Mouse (Mus musculus): ENCODE results near the gene Dcun1d2. TPM values are rescaled to one million over a fixed set of nuclear protein-coding genes. Genes with fewer than 3 reads are reported as not detected.
"Not testable (repeated sequence)": the region's sequence is repeated elsewhere in the genome, so short reads cannot be mapped to it uniquely, and the experiment has no call there.

The Dcun1d2 gene
- 27.3 and 33.8 TPM in 2 replicates for total RNA-seq (2014; rRNA removed)
- 24.9 and 25.1 TPM in 2 replicates for polyA plus RNA-seq (2015; fragmentation: Nextera tagmentation; extraction: Ambion mirVana)

DNA sequence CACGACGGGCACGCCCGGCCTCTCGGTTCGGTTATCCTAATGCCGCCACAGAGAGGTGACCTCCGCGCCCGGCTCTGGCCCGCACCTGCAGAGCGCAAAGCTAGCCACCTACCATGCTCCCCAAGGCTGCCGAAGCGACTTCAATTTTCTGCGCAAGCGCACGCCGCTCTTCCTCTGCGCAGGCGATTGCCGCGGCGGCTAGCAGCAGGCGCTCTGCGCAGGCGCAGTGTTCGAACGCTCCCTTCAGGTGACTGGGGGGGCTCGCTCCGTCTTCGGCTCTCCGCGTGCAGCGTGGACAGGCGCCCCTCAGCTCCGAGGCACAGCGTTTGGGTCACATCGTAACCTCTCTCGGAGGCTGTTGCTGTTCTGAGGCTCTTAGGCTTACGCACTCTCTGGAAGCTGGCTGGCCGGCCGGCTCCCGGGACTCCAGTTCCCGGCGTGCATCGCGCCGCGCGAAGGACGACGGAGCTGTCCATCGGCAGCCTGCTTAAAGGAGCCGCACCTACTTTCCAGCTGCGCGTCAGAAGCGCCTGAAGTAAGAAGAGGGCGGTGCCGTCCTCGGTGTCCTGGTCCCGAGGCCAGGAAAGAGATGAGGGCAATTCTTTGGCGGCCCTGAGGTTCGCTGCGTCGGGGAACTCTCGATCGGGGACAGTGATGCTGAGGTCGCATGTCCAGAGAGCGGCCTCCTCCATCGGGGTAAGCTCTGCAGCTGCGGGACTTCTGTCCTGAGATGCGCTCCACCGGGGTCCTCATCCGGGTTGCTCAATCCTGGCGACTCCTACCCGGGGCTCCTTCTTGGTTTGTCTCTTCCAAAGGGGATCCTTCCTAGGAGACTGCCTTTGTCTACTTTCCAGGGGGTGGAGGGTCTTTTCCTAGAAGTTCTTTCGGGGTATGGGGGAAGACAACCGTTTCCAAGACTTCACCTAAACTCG lies at the start of gene Dcun1d2, which contains the start of gene Tmco3:
Gene Dcun1d2, minus strand, starts transcription at position 440 of the 932 bp plus-strand sequence.
Gene Tmco3, plus strand, starts transcription at position 499 of the 932 bp plus-strand sequence.
- under 1% methylated on average over 75 of the region's 79 CpGs for WGBS
- H3K4me2 ChIP-seq (ENCODE audit: low read depth, low read length), result peak within 1 kb of the TSS; percentile 97
- peak; percentile 94 for ATAC-seq

DNA sequence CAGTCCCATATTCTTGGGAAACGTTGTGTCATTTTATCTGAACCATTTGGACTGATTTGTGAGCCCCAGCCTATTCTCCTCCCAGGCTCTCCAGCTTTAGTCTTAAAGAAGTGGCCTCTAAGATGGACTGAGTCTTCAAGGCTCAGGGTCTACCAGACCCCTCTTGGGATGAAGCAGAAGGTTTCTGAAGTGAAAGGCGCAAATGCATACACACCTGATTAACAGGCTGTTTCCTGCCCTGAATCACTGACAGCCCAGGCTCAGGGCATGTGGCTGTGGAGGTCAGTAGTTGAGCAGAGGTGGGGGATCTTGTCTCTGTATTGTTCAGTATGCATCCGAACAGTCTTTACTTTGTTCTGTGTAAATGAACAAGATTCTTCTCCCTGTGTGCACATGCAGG lies 49.7 kb upstream of the Dcun1d2 start:
- H3K36me3 ChIP-seq (ENCODE audit: insufficient read depth, low read length), result peaks cover 14% of the 10 kb centered on the region; the same call in 1 of the 2 replicates

More for the DNA sequence above, at the start of gene Dcun1d2, which contains the start of gene Tmco3:
- TF ChIP-seq CTCF (IDR thresholded peaks at IDR 0.05; ENCODE audit: low read depth), result no peak
- H3K27ac ChIP-seq, result peak within 1 kb of the TSS; percentile 92
- peak within 1 kb of the TSS; percentile 74 for H3K9ac ChIP-seq (replicated peaks; ENCODE audit: low read length)
- H3K9me3 ChIP-seq (ENCODE audit: low read length), result no peaks in the 10 kb centered on the region
- peaks cover 8% of the 10 kb centered on the region; the same call in 1 of the 2 replicates for H3K36me3 ChIP-seq (ENCODE audit: insufficient read depth, low read length)
- H3K4me1 ChIP-seq (ENCODE audit: insufficient read depth, low read length), result peaks cover 15% of the 10 kb centered on the region
- peak within 1 kb of the TSS; percentile 72 for H3K4me3 ChIP-seq (ENCODE audit: low read length)
- no peaks in the 10 kb centered on the region for H3K27me3 ChIP-seq (ENCODE audit: insufficient read depth, low read length)
- DNase-seq (ENCODE audit: low spot score), result peak; percentile 99

DNA sequence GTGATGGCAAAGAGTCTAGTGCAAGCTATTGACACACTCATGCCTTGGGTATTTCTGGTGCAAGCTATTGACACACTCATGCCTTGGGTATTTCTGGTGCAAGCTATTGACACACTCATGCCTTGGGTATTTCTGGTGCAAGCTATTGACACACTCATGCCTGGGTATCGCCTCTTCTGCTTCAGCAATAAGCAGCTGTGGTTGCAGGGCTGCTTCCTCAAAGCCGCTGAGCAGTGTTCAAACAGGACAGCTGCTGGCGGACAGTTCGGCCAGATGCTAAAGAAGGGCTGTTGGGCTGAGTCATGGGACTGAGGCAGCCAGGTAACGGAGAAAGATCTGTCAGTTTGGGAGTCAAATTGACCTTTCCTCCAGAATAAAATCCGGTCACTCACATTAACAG lies 49.3 kb upstream of the Dcun1d2 start:
- ATAC-seq; H3K27ac ChIP-seq; H3K27me3 ChIP-seq (ENCODE audit: insufficient read depth, low read length); H3K9me3 ChIP-seq (ENCODE audit: low read length); DNase-seq (ENCODE audit: low spot score); H3K4me3 ChIP-seq (ENCODE audit: low read length); H3K4me1 ChIP-seq (ENCODE audit: insufficient read depth, low read length); H3K9ac ChIP-seq (replicated peaks; ENCODE audit: low read length); H3K4me2 ChIP-seq (ENCODE audit: low read depth, low read length): not testable (repeated sequence)
- H3K36me3 ChIP-seq (ENCODE audit: insufficient read depth, low read length), result peaks cover 12% of the 10 kb centered on the region; the same call in 1 of the 2 replicates
- 93% methylated on average over 6 of the region's 6 CpGs for WGBS

More for the DNA sequence above, 49.7 kb upstream of the Dcun1d2 start:
- WGBS, result 83% methylated on average over 3 of the region's 3 CpGs
- Histone ChIP-seq H3K27me3 (ENCODE audit: insufficient read depth, low read length) (no peaks in the 10 kb centered on the region), H3K4me3 (ENCODE audit: low read length) (no peak overlapping the region), H3K4me1 (ENCODE audit: insufficient read depth, low read length) (no peaks in the 10 kb centered on the region), H3K27ac (peak overlapping the region; percentile 83; the same call in 1 of the 2 replicates), H3K4me2 (ENCODE audit: low read depth, low read length) (peak overlapping the region; percentile 78), H3K9ac (replicated peaks; ENCODE audit: low read length) (no peak overlapping the region), H3K9me3 (ENCODE audit: low read length) (no peaks in the 10 kb centered on the region)
- no peak for TF ChIP-seq CTCF (IDR thresholded peaks at IDR 0.05; ENCODE audit: low read depth)
- ATAC-seq (no peak), DNase-seq (ENCODE audit: low spot score) (no peak)

DNA sequence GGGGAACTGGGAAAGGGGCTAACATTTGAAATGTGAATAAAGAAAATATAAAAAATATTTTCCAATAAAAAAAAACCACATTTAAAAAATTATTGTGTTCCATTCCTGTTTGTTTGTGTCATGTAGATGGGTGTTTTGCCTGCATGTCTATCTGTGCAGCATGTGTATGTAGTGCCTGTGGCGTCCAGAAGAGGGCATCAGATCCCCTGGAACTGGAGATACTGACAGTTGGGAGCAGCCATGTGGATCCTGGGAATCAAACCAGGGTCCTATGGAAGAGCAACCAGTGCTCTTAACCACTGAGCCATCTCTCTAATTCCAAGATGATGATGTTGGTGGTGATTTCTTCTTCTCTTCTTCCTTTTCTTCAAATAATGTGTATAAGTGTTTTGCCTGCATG lies 46.7 kb upstream of the Dcun1d2 start:
- Histone ChIP-seq H3K9me3 (ENCODE audit: low read length) (no peaks in the 10 kb centered on the region), H3K36me3 (ENCODE audit: insufficient read depth, low read length) (no peaks in the 10 kb centered on the region), H3K9ac (replicated peaks; ENCODE audit: low read length) (no peak overlapping the region), H3K27ac (no peak overlapping the region), H3K27me3 (ENCODE audit: insufficient read depth, low read length) (no peaks in the 10 kb centered on the region), H3K4me3 (ENCODE audit: low read length) (no peak overlapping the region), H3K4me1 (ENCODE audit: insufficient read depth, low read length) (no peaks in the 10 kb centered on the region), H3K4me2 (ENCODE audit: low read depth, low read length) (no peak overlapping the region)
- no peak for ATAC-seq
- TF ChIP-seq CTCF (IDR thresholded peaks at IDR 0.05; ENCODE audit: low read depth), result no peak; the same call in 1 of the 2 replicates
- no peak for DNase-seq (ENCODE audit: low spot score)
- WGBS, result 41% methylated on average over 1 of the region's 1 CpGs

DNA sequence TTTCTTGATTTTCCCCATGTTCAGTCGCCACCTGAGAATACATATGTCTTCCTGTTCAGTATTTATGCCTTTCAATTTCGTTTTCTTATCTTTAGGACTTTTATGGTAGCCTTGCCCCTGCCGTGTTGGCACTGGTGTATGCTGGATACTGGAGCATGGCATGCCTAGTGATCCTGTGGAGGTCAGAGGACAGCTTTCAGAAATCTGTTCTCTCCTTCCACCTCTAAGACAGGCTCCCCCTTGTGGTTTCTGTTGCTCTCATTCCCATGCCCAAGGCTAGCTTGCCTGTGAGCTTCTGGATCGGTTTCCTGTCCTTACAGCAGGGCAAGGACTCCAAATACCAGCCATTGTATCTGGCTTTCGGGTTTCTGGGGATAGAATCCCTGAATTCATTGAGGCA lies 38.7 kb upstream of the Dcun1d2 start:
- DNase-seq (ENCODE audit: low spot score) (peak; percentile 41), ATAC-seq (no peak)
- H3K9me3 ChIP-seq (ENCODE audit: low read length), result no peaks in the 10 kb centered on the region
- H3K4me2 ChIP-seq (ENCODE audit: low read depth, low read length), result no peak overlapping the region
- H3K27me3 ChIP-seq (ENCODE audit: insufficient read depth, low read length), result no peaks in the 10 kb centered on the region
- H3K9ac ChIP-seq (replicated peaks; ENCODE audit: low read length), result no peak overlapping the region
- H3K4me3 ChIP-seq (ENCODE audit: low read length), result no peak overlapping the region
- no peaks in the 10 kb centered on the region for H3K4me1 ChIP-seq (ENCODE audit: insufficient read depth, low read length)
- peak; percentile 63 for TF ChIP-seq CTCF (IDR thresholded peaks at IDR 0.05; ENCODE audit: low read depth)
- 41% methylated on average over 5 of the region's 5 CpGs for WGBS
- H3K36me3 ChIP-seq (ENCODE audit: insufficient read depth, low read length), result peaks cover 11% of the 10 kb centered on the region; the same call in 1 of the 2 replicates
- no peak overlapping the region for H3K27ac ChIP-seq

DNA sequence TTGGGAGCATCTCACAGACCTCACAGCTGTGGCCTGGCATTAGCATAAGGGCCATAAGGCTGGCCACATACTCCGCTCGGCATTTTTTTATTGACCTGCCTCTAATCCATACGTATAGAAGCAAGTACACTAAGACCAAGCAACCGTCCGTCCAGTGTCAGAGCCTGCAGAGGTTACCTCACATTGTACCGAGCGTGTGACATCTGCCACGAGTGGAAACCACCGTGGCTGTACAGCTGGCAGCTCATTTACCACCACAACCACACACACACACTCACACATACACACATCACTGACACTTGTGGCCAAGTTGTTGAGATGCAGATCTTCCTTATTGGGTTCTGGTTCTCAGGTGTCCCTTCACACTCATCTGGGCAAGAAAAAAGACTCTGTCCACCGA lies 28.7 kb upstream of the Dcun1d2 start:
- peaks cover 57% of the 10 kb centered on the region for H3K36me3 ChIP-seq (ENCODE audit: insufficient read depth, low read length)
- no peak for TF ChIP-seq CTCF (IDR thresholded peaks at IDR 0.05; ENCODE audit: low read depth)
- WGBS, result 93% methylated on average over 10 of the region's 10 CpGs
- no peaks in the 10 kb centered on the region for H3K27me3 ChIP-seq (ENCODE audit: insufficient read depth, low read length)
- H3K4me1 ChIP-seq (ENCODE audit: insufficient read depth, low read length), result no peaks in the 10 kb centered on the region
- no peak overlapping the region for H3K4me3 ChIP-seq (ENCODE audit: low read length)
- no peak for DNase-seq (ENCODE audit: low spot score)
- H3K27ac ChIP-seq, result no peak overlapping the region
- H3K9me3 ChIP-seq (ENCODE audit: low read length), result no peaks in the 10 kb centered on the region
- no peak for ATAC-seq
- H3K4me2 ChIP-seq (ENCODE audit: low read depth, low read length), result no peak overlapping the region
- no peak overlapping the region for H3K9ac ChIP-seq (replicated peaks; ENCODE audit: low read length)

All from hindbrain, postnatal 0 days (tissue).